Mouse (Mus musculus) kidney, adult 11 months (tissue): ENCODE measurements at regions not wholly inside any gene's neighbourhood (a gene's known extent, or its start where the extent isn't known, plus 50 kb on each side); places are given as distances from the start of the nearest gene placed in this dataset.

ENCODE experiments used
- DNase-seq: peaks from one replicate; pipeline ENCODE4 v3.0.0; 2022

DNA sequence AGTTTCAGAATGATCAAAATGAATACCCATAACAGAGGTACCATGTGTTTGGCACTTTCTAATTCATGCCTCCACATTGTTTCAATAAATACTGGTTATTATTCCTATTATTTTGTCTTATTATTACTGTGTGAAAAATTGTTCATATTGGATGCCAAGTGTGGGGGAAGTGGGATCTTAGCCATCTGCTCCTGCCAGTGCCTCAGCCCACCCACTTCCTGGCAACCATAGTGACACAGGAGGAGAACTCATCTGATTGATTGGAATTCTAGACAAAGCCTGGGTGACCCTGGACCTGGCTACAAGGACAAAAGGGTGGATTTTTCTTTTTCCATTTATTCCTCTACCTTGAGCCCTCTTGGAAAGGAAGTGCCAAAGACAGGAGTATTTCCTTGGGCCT is 2886.8 kb upstream of the Lrrc6 start:
- DNase-seq = no peak

DNA sequence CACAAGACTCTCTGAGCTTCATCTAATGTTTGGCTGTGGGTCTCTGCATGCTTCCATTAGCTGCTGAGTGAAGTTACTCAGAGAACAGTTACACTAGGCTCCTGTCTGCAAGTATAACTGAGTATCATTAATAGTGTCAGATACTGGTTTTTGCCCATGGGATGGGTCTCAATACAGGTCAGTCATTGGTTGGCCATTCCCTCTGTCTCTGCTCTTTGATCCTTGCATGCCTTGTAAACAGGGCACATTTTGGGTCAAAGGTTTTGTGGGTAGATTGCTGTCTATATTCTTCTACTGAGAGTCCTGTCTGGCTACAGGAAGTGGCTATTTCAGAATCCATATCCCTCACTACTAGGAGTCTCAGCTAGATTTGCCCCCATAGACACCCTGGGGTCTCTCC is 2864.7 kb upstream of the Lrrc6 start:
- no peak for DNase-seq

DNA sequence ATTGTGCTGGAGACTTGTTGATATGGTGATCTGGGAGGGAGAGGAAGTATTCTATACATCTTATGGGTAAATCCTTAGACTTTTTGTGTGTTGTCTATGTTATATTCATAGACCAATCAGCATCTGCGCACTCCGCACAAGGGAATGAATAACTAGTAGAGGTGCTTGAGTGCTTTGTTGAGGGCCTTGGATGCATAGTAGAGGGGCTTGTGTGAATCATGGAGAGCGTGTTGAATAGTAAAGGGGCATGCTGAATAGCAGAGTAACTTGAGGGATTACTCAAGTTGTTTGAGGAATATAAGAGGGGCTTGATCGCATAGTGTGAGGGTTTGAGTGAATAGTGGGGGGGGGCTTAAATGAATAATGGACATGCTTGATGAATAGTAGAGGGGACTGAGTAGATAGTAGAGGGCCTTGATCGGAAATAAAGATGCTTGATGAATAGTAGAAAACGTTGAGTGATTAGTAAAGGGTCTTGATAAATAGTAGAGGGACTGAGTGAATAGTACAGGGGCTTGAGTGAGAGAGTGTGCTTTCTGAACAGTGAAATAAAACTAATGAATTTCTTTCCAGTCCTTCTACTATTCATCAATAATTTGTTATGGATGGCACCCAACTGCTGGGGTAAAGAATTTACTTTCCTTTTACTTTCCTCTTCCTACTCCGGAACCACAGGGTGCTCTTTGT is 2849.5 kb upstream of the Lrrc6 start:
- DNase-seq = no peak

DNA sequence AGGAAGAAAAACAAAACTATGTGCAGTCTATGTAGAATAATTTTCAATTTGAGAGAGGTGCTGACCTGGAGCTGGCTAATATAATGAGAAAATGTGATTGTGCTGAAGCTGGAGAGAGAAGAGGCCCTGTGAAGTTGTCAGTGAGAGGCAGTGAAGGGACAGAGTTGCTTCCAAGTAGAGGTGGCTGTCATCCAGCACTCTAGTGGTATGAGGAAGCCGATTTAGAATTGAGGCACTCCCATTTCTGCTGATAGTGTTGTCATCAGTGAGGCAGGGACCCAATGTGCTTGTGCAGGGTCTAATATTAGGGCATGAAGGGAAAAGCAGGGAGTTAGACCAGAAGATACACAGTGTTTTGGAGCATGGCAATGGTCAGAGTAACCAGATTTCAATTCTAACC is 2845.4 kb upstream of the Lrrc6 start:
- no peak for DNase-seq

DNA sequence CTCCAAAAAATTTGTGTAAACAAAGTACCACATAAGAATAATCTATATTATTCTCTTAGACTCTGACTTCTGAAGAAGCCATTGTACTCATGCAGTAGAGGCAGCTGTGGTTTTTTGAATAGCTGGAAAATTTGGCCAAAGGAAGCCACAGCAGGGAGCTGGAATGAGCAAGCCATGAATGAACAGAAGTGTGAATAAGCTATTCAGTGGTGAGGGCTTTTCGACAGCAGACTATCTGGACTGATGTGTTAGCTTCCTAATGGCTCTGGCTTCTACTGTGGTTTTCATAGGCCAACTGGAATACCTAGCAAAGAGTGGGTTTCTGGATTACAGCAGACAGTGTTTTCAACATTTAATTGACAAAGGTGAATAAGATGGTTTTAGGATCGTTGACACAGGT is 2842.0 kb upstream of the Lrrc6 start:
- no peak for DNase-seq

DNA sequence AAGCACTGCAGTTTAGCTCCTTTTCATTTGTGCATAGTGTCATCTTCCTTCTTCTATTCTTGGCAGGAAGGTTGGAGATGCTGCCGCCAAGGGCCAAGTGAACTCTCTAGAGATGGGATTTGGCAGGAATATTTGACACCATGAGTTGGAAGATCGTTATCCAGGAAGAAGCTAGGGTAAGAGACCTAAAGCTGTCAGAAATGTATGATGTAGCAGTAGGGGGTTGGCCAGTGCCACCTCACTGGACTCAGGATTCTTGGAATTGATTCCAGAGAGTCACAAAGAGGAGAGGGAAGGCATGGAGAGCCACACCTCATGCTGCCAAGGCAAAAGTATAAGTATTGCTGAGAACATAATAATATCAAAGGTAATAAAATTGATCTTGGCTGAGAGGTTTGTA is 2835.8 kb upstream of the Lrrc6 start:
- DNase-seq = no peak

DNA sequence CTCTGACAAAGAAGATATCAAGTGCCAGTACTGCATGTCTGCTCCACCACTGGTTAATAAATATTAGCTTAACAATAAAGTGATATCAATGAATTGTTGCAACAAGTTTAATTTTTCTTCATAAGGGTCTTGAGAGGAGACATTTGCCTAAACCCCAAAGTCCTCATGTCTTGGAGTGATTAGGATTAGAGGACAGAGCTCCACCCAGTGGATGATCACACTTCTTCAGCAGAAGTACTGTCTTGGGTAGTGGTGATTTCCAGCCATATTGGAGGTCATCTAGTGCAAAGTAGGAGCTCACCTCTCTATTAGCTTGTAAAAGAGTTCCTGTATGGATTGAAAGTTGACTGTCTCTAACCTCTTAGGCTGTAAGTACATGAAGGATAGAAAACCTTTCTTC is 2825.8 kb upstream of the Lrrc6 start:
- no peak for DNase-seq

DNA sequence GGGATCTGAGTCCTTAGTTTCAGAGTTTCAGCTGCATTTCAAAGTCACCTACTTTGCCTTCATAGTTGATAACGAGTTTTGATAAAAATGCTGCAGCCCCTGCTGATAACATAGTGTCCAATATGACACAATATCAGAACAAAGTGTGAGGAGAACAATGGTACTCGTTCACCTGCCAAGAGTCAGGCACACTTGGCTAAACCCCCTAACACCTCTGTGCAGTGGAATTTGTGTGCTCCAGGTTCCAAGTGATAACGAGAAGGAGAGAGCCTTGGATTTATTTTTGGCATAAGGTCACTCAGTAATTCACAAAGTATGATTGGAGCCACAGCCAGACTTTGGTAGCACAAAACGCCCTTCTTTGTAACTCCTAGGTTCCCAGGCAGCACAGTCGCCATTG is 2802.4 kb upstream of the Lrrc6 start:
- DNase-seq = no peak

DNA sequence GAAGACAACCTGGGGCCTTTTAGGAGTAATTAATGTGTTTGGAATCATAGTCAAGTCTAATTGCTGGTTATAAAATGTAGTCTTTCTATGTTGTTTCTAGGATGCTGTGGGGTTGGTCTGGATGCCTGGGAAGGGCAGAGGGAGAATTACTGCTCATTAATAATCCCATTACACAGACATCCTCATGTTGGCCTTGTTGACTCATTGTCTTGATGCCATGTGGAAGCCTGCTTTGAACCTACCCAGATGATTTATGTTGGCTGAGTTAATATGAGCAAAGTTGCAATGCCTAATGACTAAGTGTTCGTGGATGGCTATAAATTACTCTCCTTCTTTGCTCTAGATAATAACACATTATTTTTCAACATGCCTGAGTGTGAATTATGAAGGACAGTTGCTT is 2790.6 kb upstream of the Lrrc6 start:
- no peak for DNase-seq

DNA sequence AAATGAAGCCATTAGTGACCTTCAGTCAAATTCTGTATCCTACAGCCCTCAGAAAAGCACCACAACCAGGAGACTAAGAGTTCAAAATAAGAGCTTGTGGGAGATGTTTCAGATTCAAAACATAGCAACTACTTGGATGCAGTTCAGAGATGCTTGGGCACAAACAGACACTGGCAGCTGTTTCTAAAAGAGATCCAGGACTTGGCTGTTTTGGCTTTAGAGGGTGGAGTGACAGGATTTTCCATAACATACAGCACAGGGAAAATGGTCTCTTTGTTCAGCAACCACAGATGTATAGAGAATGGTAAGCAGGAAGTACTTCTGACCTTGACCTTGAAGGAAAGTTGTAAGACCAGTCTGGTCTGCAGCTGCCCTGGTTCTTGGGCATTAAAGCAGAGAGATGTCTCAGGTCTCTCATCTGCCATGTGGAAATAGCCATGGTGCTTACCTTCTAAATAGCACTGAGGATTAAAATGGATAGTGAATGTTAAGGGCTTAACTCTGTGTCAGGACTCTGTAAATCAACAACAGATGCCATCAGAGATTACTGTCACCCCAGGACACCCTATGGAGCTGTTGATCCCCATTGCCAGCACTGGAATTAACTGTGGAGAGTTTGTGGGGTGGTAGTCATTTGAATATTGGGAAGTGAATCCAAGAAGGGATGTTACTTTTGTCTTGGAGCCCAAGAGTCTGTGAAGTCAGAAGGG is 2775.0 kb upstream of the Lrrc6 start:
- no peak for DNase-seq

DNA sequence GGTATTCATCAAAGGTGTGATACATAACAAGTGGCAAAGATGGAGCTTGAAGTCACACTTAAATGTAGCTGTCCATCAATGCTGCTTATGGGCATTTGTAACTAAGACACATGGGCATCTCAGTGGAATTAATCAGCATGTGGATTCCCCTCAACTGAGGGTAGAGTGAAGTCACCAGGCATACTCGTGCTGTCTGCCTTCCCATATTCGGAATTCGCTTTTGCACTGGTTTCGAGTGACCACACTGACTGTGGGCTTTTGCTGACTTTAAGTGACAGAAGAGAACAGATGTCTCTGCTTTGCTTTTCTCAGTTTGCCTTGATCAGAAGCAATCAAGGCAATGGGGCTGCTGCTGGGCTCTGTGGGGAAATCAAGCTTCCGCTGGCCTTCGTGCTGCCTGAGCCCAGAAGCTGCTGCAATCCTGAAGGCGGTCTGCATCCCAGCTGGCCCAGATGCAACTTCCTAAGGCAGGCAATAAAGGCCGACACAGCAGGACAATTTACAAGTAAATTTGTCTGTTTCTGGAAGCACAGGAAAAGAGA is 2773.6 kb upstream of the Lrrc6 start:
- DNase-seq = no peak

DNA sequence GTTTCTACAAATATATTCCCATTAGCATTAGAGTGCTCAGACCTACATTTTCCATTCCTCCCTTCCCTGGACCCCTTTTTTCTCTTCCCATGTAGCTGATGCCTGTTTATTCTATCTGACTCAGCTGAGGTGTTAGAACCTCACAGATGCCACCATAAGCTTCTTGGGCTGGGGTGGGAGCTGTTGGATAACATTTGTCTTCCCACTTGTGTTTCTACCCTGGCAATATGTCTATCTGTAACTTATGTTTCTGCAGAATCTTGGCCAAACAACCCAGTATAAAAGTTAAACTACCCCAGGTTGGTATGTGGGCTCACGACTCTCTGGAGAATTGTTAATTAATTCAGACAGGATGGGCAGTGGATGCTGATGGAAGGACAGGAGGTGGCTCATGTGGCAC is 2772.8 kb upstream of the Lrrc6 start:
- no peak for DNase-seq

DNA sequence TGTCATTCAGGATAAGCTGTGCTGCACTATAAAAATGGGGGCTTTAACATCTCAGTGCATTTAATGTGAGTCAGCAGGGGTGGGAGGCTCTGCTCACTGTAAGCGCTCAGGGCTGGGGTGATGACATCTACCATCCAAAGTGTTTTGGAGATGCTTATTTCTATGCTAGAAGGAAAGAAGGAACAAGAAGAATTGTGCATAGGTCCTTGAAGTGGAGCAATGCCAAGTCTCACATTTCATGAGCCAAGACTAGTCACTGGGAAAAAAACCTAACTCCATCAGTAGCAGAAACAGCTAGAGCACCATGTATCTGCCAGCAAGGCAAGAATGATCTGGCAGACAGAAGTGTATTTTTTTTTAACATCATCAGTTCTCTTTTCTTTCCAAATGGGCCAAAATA is 2761.2 kb upstream of the Lrrc6 start:
- DNase-seq = no peak

DNA sequence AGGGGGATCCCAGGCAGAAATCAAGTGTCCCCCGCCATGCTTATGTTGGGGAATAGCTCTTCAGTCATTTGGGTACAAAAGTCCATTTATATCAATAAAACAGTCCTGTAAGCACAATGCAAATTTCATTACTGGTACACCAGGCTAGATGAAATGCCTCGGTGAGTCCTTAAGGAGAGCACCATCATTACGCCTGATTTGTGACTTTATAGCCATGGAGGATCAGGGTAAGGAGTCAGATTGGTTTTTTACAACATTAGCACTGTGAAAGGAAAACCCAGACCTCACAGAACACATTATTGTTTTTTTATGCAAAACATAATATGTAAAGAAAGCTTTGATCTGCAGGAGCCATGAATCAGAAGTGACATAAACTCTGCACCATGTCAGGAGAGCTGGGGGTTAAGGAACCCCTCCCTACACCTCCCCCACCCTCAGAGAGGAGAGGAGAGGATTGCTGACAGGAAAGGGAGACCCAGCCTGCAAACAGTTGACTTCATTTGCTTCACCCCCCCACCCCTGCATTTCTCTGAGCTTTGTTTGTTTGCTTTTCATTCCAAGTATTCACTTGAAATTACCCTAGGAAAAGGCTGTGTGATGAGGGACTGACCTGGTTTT is 2756.6 kb upstream of the Lrrc6 start:
- DNase-seq = no peak

DNA sequence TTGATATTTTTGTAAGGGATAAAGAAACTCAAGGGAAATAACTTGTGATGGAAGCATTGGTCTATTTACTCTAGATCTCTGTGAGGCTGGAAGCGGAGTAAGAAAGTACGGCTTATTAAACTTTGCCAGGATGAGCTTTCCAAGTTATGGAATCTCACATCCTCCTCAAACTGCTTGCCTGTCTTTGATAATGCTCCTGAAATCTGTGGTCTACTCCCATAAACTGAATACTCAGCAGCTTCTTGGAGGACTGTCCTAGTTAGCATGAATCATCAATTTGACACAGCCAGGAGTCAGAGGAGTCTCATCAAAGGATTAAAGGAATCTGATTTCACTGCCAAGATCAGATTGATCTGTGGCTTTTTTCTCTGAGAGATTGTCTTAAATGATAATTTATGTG is 2753.0 kb upstream of the Lrrc6 start:
- DNase-seq = no peak

DNA sequence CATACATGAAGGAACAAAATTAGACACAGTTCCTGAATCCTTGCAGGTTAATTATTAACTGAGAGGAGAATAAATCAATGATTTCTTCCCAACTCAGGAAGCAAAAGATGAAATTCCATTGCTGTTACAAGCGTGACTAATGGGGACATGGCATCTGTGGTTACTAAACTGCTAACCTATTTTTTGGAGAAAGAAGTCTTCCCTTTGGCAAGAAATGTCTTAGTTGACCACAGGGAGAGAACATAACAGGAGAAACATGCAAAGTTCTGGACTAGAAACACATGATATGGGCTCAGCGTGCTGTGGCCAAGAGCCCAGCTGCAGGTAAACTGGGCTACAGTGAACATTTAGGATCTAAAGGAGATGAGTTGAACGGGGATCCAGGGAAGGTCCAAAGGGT is 2751.4 kb upstream of the Lrrc6 start:
- no peak for DNase-seq

DNA sequence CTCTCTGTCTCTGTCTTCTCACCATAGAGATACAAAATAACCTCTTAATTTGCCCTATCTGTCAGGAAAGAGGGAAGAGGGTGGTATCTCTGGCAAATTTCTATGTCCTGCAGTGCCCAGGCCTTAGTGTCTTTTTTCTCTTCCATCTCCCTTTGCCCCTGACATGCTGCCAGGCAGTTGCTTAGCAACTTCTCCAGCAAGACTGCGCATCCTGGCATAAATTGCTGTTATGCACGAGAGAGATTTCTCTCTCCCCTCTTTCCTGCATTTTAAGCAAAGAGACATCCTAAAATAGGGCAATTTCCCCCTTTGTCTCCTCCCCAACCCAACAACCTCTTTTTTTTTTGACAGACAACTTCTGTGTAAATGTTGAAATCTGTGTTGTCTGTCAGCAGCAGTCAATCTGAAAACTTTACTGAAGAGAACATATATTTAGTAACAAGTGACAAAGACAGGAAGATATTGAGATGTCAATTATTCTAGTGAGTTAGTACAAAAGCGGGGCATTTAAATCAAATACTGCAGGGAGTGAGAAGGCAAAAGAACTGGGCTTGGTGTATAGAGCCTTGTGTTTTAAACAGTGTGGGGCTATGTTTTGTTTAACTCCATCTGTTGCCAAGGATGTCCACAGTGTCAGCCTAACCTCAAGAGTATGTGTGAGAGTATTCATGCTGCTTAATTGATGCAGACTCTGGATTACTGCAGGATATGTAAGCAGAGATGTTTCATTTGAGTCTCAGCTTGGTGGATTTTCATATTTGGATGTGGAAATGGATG is 2745.7 kb upstream of the Lrrc6 start:
- no peak for DNase-seq

DNA sequence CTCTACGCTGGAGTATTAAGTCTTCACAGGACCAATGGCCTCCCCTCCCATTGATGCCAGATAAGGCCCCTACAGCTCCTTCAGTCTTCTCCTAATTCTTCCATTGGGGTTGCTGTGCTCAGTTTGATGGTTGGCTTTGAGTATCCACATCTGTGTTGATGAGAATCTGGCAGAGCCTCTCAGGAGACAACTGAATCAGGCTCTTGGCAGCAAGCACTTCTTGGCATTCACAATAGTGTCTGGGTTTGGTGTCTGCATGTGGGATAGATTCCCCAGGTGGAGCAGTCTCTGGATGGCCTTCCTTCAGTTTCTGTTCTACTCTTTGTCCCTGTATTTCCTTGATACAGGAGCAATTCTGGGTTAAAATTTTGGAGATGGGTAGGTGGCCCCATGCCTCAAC is 2734.6 kb upstream of the Lrrc6 start:
- no peak for DNase-seq

DNA sequence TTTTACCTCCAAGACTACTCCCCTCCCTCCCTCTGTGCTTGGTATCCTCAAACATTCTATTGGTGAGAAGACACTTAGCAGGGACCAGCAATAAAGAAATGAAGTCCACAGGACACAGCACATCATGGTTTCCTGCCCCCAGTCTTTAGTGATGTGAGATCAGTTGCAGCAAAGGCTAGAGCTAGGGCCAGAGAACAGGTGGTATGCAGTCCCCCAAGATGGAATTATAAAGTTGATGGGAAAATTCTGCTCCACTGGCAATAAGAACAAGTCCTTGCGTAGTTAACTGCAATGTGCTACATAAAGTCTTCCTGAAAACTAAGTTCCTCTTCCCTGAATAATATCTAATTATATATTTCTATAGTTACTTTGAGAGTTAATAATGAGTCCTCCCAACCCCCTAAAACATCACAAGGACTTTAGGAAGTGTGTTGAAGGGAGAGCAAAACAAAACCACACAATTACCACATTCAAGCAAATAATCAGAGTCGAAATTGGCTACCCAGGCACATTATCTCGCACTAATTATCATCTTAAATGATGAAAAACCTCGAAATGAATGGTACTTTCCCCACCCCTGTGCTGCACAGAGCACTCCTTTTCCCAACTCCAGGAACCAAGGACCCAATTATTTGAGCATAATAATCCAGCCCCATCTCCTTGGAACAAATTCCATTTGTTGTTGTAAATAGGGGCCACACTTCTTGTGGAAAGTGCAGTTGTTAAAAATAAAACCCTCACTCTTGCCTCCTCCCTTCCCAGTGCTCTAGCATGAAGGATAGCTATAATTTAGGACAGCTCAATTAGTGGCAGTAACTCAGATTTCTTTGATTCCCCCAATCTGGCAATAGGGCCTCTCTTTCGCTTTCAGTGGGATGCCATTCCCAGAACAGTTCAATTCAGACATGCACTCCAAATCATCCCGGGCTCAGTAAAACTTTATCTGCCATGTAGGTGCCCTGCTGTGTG is 2724.2 kb upstream of the Lrrc6 start:
- DNase-seq = no peak

DNA sequence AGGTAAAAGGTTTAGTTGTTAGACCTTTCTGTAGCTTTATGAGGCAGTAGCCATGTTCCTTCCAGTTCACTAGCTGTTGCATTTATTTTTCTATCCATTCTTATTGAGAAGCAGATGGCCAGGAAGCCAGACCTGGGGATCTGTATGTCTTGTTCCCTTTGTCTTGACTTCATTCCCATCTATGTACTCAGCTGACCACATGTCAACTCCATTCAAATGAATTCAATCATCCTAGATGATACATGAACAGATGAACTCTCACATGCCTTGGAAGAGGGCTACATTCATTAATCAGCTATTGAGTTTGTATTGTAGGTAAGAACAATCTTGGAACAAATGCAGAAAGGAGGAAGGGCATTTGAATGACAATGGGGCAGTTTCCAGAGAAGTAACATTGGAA is 2722.7 kb upstream of the Lrrc6 start:
- no peak for DNase-seq

DNA sequence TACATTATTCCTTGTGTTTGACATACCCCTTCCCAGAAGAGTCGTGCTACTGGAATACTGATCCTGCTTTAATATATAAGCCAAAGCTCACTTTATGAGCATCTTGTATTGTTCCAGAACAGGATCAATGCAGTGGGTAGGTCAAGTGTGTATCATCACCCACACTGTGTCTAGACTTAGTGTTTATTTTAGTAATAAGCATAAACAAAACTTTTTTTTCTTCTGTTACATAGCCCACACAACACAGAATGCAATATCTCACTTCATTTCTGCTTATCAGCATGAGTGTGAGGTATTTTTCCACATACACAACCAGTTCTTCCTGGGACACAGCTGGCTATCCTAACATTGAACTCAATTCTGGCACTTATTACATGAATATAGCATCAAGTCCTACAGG is 2721.7 kb upstream of the Lrrc6 start:
- no peak for DNase-seq
